Mouse (Mus musculus): ENCODE measurements around the gene Arvcf. TPM values are rescaled to one million over a fixed set of nuclear protein-coding genes. Genes with fewer than 3 reads are reported as not detected.

Arvcf gene
- 52.7 and 66.9 TPM in 2 replicates for polyA plus RNA-seq (2015; fragmentation: Nextera tagmentation; extraction: Ambion mirVana)

DNA sequence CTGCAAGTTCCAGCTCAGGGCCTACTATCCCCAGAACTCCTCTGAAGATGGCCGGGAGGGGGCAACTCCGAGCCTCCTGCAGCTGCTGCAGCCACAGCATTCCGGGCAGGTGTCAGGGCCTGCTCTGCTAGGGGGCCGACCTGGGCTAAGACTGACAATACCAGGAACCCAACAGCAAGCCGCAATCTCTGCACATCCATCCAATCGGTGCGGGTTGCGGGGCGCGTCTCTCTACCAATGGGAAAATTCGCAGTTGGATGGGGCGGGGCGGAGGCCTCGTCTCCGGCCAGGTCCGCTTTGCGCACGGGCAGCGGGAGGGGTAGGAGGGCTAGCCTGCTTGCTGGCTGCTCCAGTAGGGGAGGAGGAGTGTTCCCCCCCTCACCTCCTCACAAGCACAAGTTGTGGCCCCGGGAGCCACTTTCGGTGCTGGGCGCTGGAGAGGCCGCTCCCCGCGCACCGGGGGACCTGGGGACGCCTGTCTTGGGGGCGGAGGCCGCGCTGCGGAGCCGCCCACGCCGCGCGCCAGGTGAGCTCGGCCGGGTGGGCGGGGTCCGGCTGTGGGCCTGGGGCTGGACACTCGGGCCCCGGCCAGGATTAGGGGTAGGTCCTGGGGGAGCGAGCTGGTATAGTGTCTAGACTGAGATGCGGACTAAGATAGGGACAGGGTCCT is at the start of gene Arvcf, which contains the start of gene Tango2:
TSS of gene Arvcf (plus strand) at position 252 of the 670 bp plus-strand sequence.
TSS of gene Tango2 (minus strand) at position 173 of the 670 bp plus-strand sequence.

DNA sequence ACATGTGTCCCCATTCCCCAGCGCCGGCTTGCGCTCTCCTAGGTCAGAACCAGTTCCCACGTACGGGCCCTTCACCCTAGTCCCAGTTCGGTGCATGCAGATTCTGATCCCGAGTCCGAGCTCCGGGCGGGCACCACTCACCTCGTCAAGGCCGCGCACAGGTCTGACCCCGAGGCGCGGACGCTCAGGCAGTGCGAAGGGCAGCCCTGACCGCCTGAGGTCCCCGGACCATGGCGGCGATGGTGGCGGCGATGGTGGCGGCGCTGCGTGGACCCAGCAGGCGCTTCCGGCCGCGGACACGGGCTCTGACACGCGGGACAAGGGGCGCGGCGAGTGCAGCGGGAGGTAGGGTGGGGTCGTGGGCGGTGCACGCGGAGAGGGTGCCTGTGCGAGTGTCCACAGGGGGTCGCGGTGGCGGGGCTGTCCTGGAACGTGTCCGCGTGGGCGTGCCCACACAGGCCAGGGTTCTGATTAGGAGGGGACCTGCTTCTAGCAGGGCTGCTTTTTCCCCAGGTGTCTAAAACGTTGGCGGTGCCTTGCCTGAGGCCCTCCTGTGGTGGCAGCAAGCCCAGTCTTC is 78.3 kb downstream of the Arvcf start, which contains the start of gene Txnrd2:
TSS of gene Txnrd2 (plus strand) at position 170 of the 577 bp plus-strand sequence.

DNA sequence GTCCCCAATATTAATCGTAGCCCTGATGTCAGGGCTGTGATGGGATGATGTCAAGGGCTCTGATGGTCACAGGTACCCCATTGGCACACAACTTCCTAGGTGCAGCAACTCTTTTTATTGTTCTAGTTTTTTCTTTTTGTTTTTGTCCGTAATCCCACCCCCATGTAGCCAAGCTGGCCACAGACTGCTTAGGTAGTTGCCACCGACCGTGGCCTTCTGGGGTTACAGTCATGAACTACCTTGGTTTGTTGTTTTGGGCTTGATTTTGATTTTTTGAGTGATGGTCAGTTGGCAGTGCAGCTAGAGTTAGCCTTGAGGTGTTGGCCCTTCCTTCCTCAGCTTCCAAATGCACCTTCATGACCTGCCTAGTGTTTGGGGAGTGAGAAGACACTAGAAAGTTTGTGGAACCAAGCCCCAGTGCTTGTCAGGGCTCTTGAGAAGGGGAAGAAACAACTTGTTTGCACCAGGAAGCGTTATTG is 78.9 kb downstream of the Arvcf start, which contains the start of gene Comt:
TSS of gene Comt (minus strand) at position 51 of the 479 bp plus-strand sequence.

MicroRNA genes within 50 kb of the gene (microRNA counts, 519-probe panel; counts per million panel counts)
- 4,123 counts per million, percentile 36 among the panel's probes with 10 or more counts for microRNA mmu-miR-185

Small RNA genes lying within 50 kb of the gene (microRNA-seq; reads per million reads assigned to microRNA genes)
- gene Gm26219 (not detected), gene Mir185 (529 reads per million, percentile 68 among the genes with 10 or more reads in this experiment)

Other genes starting within 250 kb of the Arvcf start
- gene Rtn4r, start 220.5 kb upstream of the Arvcf start, polyA plus RNA-seq (2015; fragmentation: Nextera tagmentation; extraction: Ambion mirVana): 34.3 and 37.1 TPM in 2 replicates
- not detected in 2 replicates for gene Ccdc188, start 130.3 kb upstream of the Arvcf start, polyA plus RNA-seq (2015; fragmentation: Nextera tagmentation; extraction: Ambion mirVana)
- 16.5 and 18.8 TPM in 2 replicates for gene Zdhhc8, start 113.0 kb upstream of the Arvcf start, polyA plus RNA-seq (2015; fragmentation: Nextera tagmentation; extraction: Ambion mirVana)
- gene Trmt2a, start 99.5 kb upstream of the Arvcf start, polyA plus RNA-seq (2015; fragmentation: Nextera tagmentation; extraction: Ambion mirVana): 66.8 and 70.8 TPM in 2 replicates
- gene Ranbp1, start 99.5 kb upstream of the Arvcf start, polyA plus RNA-seq (2015; fragmentation: Nextera tagmentation; extraction: Ambion mirVana): 359 and 380 TPM in 2 replicates
- gene Gm49776, start 89.9 kb upstream of the Arvcf start, polyA plus RNA-seq (2015; fragmentation: Nextera tagmentation; extraction: Ambion mirVana): not detected in 2 replicates
- 14.6 and 20.6 TPM in 2 replicates for gene Dgcr8, start 58.9 kb upstream of the Arvcf start, polyA plus RNA-seq (2015; fragmentation: Nextera tagmentation; extraction: Ambion mirVana)
- 119 and 144 TPM in 2 replicates for gene Tango2, start 79 bp upstream of the Arvcf start, polyA plus RNA-seq (2015; fragmentation: Nextera tagmentation; extraction: Ambion mirVana)
- gene Txnrd2, start 78.2 kb downstream of the Arvcf start, polyA plus RNA-seq (2015; fragmentation: Nextera tagmentation; extraction: Ambion mirVana): 36.3 and 36.8 TPM in 2 replicates
- 116 and 122 TPM in 2 replicates for gene Comt, start 78.7 kb downstream of the Arvcf start, polyA plus RNA-seq (2015; fragmentation: Nextera tagmentation; extraction: Ambion mirVana)
- gene Gnb1l, start 150.5 kb downstream of the Arvcf start, polyA plus RNA-seq (2015; fragmentation: Nextera tagmentation; extraction: Ambion mirVana): 14.0 and 17.3 TPM in 2 replicates
- 2.0 and 2.7 TPM in 2 replicates for gene Rtl10, start 150.7 kb downstream of the Arvcf start, polyA plus RNA-seq (2015; fragmentation: Nextera tagmentation; extraction: Ambion mirVana)
- gene Tbx1, start 242.5 kb downstream of the Arvcf start, polyA plus RNA-seq (2015; fragmentation: Nextera tagmentation; extraction: Ambion mirVana): 2.9 and 3.3 TPM in 2 replicates

Measured in neural tube, postnatal 0 days (tissue).